Mouse (Mus musculus) 3134 (cell line): ENCODE results near the gene Lias.

Experiments used
- DNase-seq: peaks from one replicate; pipeline ENCODE4 v3.0.0-alpha.2; 2011; ENCODE audit warnings: low spot score; ENCODE audit not compliant: insufficient read length; ENCODE audit errors: extremely low read depth

Gene Lias

DNA sequence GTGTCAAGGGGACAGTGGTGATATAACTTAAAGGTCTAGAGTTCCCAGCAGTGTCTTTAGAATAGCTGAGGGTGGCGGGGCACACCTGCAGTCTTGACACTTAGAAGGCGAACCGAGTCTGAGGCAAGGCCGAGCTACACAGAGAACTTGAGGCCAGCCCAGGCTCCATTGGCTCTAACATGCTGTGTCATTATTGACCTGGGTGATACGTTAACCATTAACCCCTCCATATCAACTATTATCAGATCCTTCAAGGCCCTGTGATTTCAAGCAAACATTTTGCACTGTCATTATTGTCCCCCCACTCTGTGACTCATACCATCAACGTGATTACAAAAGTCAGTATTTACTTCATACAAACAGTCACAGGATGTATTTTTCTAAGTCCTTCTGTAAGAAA lies 32.9 kb downstream of the Lias start:
- DNase-seq, result no peak

DNA sequence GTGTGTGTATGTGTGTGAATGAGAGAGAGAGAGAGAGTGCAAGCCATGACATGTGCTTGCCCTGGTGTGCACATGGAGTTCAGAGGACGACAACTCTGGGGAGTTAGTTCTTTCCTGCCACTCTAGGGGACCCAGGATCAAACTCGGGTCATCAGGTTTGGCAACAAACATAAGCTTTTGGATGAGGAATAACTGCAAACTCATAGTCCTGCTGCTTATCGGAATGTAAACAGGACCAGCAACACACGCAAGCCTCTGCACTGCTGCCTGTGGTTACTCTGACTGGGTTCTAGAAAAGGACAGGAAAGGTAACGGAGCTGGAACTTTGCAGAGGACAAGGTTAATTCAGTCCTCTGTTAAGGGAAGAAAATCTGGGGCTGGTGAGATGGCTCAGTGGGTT lies 34.0 kb downstream of the Lias start:
- DNase-seq, result no peak

DNA sequence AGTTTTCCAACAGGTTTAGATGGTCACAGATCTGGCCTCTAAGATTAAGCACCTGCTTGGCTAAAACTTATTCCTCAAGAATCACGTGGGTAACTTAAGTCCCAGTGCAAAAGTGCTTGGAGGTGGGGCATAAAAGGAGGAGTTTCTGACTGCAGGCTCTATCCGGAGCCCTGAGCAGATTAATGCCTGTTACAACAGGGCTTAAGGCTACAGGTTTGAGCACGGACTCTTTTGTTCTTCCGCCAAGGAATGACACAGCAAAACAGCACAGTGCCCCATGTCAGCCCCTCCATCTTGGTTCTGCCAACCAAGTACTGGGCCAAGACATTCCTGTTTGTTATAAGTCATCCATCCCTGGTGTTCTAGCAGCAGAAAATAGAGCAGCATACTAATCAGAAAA lies 37.0 kb downstream of the Lias start:
- DNase-seq, result no peak

DNA sequence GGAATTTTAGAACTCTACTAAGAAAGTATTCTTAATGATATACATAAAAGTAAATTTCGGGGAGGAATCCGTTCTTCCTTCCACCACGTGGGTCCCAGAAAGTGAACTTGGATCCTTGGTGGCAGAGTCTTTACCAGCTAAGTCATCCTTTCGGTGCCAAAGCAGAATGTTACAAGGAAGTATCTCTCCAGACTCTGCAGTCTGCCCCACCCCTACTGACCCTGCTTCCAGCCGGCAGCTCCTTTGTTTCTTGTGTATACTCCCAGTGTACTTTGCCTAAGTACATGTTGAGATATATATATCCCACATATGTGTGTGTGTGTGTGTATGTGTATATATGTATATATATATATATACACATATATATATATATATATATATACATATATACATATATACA lies 38.1 kb downstream of the Lias start:
- DNase-seq, result no peak

DNA sequence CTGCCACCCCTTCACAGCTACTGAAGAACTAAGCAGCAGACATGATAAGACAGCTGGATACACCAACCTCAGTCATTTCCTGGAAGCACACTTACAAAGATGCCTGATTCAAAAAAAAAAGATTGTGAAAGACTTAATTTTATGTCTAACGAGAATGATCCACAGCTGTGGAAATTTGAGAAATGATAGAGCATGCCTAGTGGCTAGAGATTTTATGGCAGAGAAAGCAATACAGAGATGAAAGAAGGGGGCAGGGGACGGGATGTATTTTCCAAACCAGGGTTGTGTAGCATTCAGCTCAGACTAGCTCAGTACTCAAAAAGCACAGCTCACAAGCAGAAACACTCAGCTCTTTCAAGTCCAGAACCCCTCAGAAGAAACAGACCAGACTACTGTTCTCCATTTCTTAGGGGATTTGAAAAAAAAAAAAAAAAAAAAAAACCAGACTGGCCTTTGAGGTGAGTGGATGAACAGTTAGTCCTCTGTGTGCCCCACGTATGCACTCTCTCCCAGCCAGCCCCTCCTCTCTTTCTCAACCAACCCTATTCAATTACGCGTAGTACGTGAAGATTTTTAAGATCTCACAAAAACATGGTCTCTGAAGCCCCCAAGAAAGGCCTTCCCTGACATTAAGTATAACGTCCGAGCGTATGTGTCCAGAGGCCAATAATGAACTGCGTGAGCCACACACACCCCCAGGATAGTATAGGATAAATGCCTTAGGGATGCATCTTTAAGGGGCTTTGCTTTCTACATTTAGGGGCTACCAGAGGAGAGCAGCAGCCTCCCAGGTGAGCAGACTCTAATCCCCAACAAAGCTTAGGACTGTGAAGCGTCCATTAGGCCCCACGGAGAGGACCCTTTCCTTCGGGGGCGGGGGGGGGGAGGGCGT lies 43.4 kb downstream of the Lias start:
- DNase-seq, result peak; percentile 20

DNA sequence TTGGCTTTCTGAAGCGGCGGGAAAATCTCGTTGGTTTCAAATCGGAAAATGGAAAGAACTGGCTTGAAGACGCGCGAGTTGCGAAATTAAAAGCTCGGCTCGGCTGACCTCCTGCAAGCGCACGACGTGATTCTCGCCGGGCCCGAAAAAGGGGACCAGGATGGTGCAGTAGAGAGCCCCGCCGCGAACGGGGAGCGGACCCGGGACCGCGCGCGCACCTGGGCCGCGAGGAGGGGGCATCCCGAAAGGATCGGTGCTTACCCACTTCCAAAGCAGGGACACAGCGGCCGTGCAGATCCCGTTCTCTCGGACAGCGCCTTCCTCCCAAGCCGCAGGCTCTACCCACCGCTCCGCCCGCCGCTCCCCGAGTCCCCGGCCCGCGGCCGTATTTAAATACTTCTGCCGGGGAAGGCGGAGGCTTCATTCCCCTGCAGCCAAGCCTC lies 44.1 kb downstream of the Lias start:
- no peak for DNase-seq

DNA sequence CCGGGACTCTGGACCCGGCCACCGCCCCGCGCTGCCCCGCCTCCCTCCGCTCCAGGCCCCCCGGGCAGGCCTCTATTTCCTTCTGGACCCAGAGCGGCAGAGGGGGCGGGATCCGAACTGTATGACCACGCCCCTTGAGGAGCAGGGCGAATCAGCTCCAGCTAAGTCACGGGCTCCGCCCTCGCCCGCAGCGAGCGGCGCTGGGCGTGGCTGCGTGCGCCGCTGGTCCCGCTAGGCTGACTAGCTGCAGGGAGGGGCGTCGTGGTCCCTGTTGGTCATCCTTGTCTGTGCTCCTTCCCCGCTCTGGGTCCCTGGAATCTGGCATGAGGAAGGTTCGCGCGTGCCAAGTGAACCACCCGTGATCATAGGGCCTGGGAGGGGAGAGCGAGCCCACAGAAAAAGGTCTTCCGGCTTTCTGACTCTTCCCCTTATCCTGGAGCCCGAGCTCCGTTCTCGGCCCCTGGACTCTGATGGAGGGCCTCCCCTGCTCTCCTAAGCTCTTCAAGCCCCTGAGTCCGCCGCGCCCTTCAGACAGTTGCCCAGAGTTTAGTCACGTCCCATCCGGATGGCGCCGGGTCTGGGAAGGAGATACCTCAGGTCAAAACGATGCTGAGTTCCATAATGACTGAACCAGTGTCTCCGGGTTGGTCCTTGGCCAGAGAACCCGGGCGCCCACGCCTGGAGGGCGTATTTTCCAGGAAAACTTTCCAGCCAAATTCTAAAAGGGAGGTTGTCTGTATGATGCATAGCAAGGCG lies 44.7 kb downstream of the Lias start, which contains the start of gene Ugdh:
Gene Ugdh (minus strand): TSS at position 144 of the 756 bp plus-strand sequence.
- peak; percentile 100 for DNase-seq

DNA sequence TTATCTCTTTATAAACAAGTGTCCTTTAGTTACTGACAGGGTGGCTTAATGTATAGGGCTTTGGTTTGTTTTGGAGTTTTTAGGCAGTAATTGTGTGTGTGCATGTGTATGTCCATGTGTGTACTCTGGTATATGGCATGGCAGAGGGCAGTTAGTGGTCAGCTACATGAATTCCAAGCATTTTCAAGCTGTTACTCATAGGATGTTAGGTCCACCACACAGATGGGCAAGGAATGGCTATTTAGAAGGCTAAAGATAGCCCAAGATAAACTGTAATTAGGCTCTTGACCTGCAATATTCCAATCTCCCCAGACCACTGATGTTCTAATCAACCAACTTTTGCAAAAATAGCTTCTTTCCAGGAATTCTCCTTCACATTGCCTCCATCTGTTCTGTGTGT lies 46.7 kb downstream of the Lias start:
- peak; percentile 59 for DNase-seq

DNA sequence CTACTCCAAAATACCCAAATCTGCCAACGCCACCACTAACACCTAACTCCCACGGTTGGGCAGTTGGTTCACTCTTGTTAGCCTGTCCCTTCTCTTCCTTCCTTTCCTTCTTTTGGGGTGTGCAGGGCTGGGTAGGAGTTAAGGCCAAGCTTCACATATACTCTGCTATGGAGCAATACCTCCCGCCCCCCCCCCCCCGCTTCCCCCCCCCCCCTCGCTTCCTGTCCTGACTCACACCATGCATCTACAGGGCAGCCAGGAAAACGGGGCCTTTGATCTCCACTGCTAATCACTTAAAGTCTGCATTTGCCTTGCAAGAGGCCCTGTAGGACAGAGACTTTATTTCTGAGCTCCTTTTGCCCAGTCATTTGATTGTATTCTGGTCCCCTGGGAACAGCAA lies 53.7 kb downstream of the Lias start:
- DNase-seq, result no peak

DNA sequence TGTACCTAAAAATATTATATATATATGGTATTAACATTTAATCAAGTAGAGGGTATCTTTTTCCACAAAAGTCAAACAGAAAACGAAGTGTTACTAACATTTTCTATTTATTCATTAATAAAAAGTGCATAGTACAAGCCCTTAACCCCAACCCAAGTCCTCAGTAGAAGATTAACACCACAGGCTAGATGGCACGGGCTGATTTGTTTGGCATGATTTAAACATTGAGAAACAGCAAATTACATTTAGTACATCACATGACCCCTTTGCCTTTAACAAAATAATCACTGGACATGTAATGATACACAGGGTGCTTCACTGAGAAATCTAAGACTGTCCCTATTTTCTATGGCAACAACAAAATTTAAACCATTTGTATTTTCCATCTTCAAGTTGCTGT lies 55.5 kb downstream of the Lias start:
- DNase-seq, result no peak

DNA sequence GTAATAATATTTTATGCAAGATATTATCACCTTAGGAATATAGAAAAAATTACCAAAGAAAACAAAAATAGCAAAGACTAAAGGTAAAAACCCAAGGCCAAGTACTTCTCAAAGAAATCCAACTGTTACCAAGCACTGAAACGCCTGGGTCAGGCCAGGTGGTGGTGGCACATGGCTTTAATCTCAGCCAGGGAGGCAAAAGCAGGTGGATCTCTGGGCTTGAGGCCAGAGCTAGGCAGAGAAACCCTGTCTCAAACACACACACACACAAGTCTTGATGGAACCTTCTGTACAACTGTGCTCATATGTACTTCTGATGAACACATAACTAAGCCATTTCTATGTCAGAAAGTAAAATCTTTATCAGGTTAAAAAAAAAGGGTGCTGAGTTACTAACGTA lies 56.5 kb downstream of the Lias start:
- no peak for DNase-seq

DNA sequence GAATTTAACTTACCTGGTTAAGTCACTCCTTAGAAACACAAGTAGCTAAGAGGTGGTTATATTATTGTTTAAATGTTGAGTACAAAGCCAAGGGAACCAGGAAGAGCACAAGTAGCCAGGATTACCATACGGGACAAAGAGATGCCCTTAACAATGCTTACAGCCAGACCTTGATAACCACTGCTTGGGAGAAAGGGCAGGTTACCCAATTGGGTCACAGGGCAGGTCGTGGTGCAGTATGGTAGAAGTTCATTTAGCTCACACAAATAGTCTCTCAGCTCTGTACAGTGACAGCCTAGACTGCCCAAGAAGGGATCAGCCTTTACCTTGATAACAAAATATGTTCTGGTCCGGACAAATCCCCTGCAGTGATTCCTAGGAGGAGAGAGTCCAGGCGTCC lies 57.6 kb downstream of the Lias start:
- no peak for DNase-seq

DNA sequence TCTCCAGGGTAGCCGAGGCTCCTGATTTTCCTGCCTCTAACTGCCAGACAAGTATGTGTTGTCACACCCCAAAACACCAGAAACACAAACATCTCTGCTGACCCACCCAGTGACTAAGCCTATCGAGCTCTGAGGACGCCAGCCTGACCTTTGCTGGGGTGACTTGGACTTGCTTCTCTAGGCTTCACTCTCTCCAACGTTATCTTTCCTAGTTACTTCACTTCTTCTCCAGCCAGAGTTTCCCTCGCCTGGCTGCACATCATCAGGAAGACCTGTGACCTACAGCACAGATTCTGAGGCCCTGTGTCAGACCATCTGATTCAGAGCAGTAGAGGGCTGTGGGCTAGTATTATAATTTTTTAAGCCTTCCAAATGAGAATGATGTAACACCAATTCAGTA lies 63.5 kb downstream of the Lias start:
- peak; percentile 56 for DNase-seq

DNA sequence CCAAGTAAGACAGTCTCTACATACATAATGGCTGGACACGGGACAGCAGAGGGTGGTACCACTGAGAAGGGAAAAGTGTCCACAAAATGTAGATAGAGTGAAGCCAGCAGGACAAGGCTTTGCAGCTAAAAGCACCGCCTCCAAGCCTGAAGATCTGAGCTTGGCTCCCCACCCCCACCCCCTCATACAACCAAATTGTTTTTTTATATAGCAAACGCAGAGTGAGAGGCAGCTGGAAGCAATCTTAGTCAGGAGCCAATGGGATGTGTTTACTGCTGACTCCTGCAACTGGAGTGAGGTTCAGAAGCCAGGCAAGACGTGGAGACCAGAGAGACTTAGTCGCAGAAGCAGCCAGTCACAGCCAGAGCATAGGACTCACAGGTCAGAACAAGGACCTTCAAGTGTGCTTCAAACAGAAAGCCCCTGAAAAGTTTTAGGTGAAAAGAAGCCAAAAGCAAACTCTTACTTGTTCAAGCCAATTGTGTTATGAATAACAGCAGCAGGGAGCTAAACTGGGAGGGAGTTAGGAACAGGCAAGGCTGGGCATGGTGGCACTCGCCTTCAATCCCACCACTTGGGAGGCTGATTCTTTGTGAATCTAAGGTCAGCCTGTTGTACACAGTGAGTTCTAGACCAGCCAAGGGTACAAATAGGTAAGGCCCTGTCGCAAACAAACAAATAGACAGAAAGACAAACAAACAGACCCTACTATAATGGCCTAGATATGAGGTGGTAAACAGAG lies 66.0 kb downstream of the Lias start:
- DNase-seq, result no peak

DNA sequence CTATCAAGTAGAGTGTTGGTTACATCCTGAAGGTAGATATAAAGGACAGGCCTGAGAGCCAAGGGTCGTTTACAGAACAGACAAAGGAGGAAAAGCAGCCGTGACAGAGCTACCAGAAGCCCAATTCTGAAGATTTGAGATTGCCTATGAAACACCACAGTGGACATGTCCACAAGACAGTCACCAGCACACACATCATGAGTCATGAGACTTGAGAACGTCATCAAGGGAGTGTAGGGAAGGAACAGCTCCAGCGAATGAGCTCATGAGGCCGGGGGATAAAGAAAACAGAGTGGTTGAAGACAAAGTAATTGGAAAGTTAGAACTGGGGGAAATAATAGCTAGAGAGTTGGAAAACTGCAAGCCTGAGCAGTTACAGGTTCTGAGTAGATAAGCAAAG lies 66.5 kb downstream of the Lias start:
- DNase-seq, result no peak

DNA sequence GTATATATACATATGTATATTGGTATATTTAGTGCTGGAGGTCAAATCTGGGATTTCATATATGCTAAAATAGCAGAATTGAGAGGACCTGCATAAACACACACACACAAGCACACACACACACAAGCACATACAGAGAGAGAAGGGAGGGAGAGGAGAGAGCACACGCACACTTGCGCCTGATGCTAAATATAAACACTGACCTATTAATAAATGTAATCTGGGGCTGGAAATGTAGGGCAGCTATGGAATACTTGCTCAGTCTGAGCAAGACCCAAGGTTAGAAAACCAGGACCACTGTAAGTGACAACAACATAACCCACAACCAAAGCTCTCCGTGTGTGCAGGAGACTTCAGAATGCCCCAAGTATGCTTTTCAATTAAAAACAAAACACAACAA lies 68.2 kb downstream of the Lias start:
- DNase-seq, result no peak
